Mouse (Mus musculus): ENCODE results near the gene Csf2rb2. TPM values are rescaled to one million over a fixed set of nuclear protein-coding genes. Genes with fewer than 3 reads are reported as not detected.
"Not testable (repeated sequence)": the region's sequence is repeated elsewhere in the genome, so short reads cannot be mapped to it uniquely, and the experiment has no call there.

Csf2rb2 gene
- polyA plus RNA-seq, 1 experiment from 2014 or later = 1.9 TPM

DNA sequence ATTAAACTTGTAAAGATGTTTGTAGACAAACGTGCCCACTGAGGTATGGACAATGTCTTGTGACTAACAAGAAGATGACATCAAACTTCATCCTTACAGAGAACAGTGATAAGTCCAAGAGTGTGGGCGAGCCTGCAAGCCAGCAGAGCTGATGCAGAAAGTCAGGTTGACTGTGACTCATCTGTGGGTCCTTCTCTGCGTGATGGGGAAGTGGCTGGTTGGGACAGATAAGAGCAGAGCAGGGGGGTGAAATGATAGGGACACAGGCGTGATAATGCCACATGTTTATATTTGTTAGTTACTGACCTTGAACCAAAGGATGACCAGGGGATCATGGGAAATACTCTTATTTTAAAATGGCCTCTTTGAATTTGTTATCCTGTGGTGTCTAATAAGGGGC, 37.7 kb downstream of the Csf2rb2 start:
- 18% methylated on average over 4 of the region's 4 CpGs for WGBS (ENCODE audit: insufficient replicate concordance)
- Histone ChIP-seq H3K4me1 (ENCODE audit: control insufficient read depth, low read depth, low read length) (peaks cover 38% of the 10 kb centered on the region), H3K4me2 (ENCODE audit: low read depth, low read length) (peak overlapping the region; percentile 48), H3K9me3 (replicated peaks; ENCODE audit: control insufficient read depth, low read length) (peaks cover 2% of the 10 kb centered on the region; the same call in 1 of the 2 replicates), H3K27me3 (ENCODE audit: control insufficient read depth, insufficient read depth, low read depth, low read length) (no peaks in the 10 kb centered on the region), H3K27ac (ENCODE audit: low read length) (peak overlapping the region; percentile 91), H3K36me3 (ENCODE audit: control insufficient read depth, insufficient read depth) (no peaks in the 10 kb centered on the region), H3K9ac (ENCODE audit: low read depth, low read length) (peak overlapping the region; percentile 60), H3K4me3 (ENCODE audit: low read depth, low read length) (no peak overlapping the region)
- peak; percentile 96 for ATAC-seq (ENCODE audit: low read depth)

DNA sequence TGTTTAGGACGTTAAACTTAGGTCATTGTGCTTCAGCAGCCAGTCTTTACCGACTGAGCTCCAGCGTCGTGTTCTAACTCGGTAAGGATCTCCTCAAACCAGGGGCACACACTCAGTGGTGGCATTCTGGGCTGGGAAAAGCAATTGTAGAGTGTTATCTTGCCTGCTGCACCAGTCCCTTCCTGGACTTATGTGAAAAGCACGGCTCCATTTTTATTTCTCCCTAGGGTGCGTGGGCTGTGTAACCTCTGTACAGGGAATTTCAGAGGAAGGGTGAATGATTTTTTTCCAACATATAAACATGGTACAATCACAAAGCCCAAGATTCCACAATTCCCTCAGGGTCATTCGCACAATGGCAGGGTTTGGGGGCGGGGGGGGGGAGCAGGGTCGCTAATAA, 38.1 kb downstream of the Csf2rb2 start:
- peaks cover 38% of the 10 kb centered on the region for H3K4me1 ChIP-seq (ENCODE audit: control insufficient read depth, low read depth, low read length)
- H3K4me2 ChIP-seq (ENCODE audit: low read depth, low read length) = peak overlapping the region; percentile 48
- H3K36me3 ChIP-seq (ENCODE audit: control insufficient read depth, insufficient read depth) = no peaks in the 10 kb centered on the region
- H3K4me3 ChIP-seq (ENCODE audit: low read depth, low read length) = no peak overlapping the region
- WGBS (ENCODE audit: insufficient replicate concordance) = 31% methylated on average over 10 of the region's 10 CpGs
- ATAC-seq (ENCODE audit: low read depth) = peak; percentile 16; the same call in 1 of the 2 replicates
- H3K9me3 ChIP-seq (replicated peaks; ENCODE audit: control insufficient read depth, low read length) = peaks cover 2% of the 10 kb centered on the region; the same call in 1 of the 2 replicates
- H3K9ac ChIP-seq (ENCODE audit: low read depth, low read length) = peak overlapping the region; percentile 60
- H3K27ac ChIP-seq (ENCODE audit: low read length) = peak overlapping the region; percentile 91
- H3K27me3 ChIP-seq (ENCODE audit: control insufficient read depth, insufficient read depth, low read depth, low read length) = no peaks in the 10 kb centered on the region

DNA sequence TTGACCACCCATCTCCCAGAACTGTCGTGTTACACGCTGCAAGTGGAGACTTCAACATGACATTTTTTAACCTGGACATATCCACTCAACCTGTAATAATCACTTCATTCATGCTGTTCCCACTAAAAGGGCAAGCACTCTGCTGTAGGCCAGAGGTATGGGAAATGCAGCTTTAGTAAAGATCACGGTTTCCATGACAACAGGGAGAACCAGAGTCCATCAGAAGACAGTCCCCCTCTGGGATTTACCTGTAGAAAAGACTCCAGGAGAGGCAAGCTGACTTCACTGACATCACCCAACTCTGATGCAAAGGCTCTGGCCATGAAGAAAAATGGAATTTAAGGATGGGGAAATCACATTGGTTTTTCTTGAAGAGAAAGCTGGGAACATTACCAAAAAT, 42.2 kb downstream of the Csf2rb2 start:
- no peak for ATAC-seq (ENCODE audit: low read depth)
- H3K9ac ChIP-seq (ENCODE audit: low read depth, low read length) = no peak overlapping the region; the same call in 1 of the 2 replicates
- H3K27ac ChIP-seq (ENCODE audit: low read length) = 0 out of 2 replicates have a peak overlapping the region, but pooled peaks have one; percentile 30
- H3K4me1 ChIP-seq (ENCODE audit: control insufficient read depth, low read depth, low read length) = peaks cover 26% of the 10 kb centered on the region
- H3K4me3 ChIP-seq (ENCODE audit: low read depth, low read length) = no peak overlapping the region; the same call in 1 of the 2 replicates
- H3K36me3 ChIP-seq (ENCODE audit: control insufficient read depth, insufficient read depth) = no peaks in the 10 kb centered on the region
- 72% methylated on average over 3 of the region's 3 CpGs for WGBS (ENCODE audit: insufficient replicate concordance)
- H3K9me3 ChIP-seq (replicated peaks; ENCODE audit: control insufficient read depth, low read length) = no peaks in the 10 kb centered on the region
- H3K27me3 ChIP-seq (ENCODE audit: control insufficient read depth, insufficient read depth, low read depth, low read length) = no peaks in the 10 kb centered on the region
- H3K4me2 ChIP-seq (ENCODE audit: low read depth, low read length) = peak overlapping the region; percentile 41; the same call in 1 of the 2 replicates

DNA sequence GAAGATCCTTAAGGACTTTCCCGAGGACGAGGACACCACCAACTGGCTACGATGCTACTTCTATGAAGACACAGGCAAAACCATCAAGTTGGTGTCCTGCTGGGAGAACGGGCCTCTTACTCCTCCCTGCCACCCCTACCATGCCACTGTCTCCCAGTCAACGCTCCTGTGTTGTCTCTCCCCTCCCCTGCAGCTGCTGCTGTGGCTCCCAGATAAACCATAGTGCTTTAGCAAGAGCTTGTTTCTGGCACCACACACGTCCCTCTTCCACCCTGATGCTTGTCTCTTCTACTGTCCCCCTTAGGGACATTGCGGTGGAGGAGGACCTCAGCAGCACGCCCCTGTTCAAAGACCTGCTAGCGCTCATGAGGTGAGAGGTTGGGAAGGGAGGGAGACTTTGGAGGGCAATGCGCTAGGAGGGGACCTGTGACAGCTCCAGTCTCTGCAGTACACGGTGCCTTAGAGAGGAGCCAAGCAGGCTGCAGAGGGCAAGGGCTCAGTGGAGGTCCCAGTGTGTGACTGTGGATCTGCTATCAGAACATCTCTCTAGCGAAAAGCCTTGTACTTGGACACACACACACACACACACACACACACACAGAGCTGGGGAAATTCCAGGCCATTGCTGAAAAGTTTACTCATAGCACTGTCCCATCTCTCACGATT, 44.7 kb downstream of the Csf2rb2 start:
- H3K9ac ChIP-seq (ENCODE audit: low read depth, low read length) = peak overlapping the region; percentile 70
- H3K27ac ChIP-seq (ENCODE audit: low read length) = peak overlapping the region; percentile 89
- no peaks in the 10 kb centered on the region for H3K9me3 ChIP-seq (replicated peaks; ENCODE audit: control insufficient read depth, low read length)
- H3K4me2 ChIP-seq (ENCODE audit: low read depth, low read length) = peak overlapping the region; percentile 37
- H3K4me3 ChIP-seq (ENCODE audit: low read depth, low read length) = peak overlapping the region; percentile 54
- H3K36me3 ChIP-seq (ENCODE audit: control insufficient read depth, insufficient read depth) = no peaks in the 10 kb centered on the region
- 39% methylated on average over 13 of the region's 13 CpGs for WGBS (ENCODE audit: insufficient replicate concordance)
- H3K27me3 ChIP-seq (ENCODE audit: control insufficient read depth, insufficient read depth, low read depth, low read length) = no peaks in the 10 kb centered on the region
- peaks cover 16% of the 10 kb centered on the region for H3K4me1 ChIP-seq (ENCODE audit: control insufficient read depth, low read depth, low read length)
- peak; percentile 88 for ATAC-seq (ENCODE audit: low read depth)

DNA sequence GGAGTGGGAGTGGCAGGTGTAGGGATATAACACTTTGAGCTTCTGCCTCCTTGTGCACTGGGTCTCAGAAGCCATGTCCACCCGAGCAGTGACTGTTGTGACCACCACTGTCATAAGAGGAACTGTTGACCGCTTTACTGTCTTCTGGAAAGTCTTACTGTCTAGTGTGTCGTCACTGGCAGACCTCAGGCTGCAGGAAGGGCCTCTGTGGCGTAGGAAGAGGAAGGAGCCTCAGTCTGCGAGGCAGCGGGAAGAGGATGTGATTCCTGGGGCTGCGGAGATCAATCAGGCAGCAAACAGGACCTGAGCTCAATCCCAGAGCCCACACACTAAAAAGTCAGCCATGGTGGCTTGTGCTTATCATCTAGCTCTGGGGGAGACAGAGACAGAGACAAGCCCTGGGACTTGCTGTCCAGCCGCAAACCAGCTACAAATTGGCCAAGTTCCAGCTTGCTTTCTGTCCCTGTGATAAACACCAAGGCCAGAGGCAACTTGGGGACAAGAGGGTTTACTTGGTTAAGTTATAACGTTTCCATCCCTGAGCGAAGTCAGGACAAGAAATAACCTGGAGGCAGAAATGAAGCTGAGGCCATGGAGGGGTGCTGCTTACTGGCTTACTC, 47.2 kb downstream of the Csf2rb2 start:
- Histone ChIP-seq H3K36me3 (ENCODE audit: control insufficient read depth, insufficient read depth) (no peaks in the 10 kb centered on the region), H3K27ac (ENCODE audit: low read length) (peak overlapping the region; percentile 73), H3K4me2 (ENCODE audit: low read depth, low read length) (peak overlapping the region; percentile 30), H3K4me1 (ENCODE audit: control insufficient read depth, low read depth, low read length) (peaks cover 16% of the 10 kb centered on the region), H3K27me3 (ENCODE audit: control insufficient read depth, insufficient read depth, low read depth, low read length) (no peaks in the 10 kb centered on the region), H3K4me3 (ENCODE audit: low read depth, low read length) (no peak overlapping the region), H3K9me3 (replicated peaks; ENCODE audit: control insufficient read depth, low read length) (no peaks in the 10 kb centered on the region), H3K9ac (ENCODE audit: low read depth, low read length) (no peak overlapping the region)
- WGBS (ENCODE audit: insufficient replicate concordance) = 27% methylated on average over 10 of the region's 10 CpGs
- ATAC-seq (ENCODE audit: low read depth) = peak; percentile 42

DNA sequence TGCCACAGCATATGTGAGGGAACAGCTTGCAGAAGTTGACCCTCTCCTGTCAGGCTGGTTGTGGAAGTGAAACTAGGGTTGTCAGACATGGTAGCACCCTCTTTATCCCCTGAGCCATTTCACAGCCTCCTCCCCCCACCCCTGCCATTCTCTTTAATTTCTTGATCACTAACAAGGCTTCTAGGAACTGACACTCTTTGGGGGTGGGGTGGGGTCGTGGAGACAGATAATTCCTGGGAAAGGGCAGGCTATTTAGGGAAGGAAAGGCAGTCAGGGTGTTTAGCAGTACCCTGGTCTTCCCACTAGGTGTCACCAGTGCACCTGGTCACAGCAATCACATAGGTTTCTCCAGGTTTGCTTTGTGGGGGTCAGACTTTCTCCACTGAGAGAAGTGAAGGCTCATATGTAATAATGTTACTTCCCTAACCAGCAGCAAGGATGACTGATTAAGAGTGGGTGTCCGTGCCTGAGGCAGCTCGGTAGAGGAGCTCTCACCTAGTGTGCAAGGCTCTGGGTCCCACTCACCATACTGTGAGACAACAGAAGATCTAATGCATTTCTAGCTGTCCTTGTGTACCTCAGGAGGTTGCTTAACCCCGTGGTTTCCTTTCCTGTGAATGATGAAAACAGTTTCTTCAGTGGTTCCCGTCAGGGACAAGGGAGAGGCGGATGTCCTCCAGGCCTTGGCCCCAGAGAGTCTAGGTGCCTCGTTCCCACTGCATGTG, 48.0 kb downstream of the Csf2rb2 start:
- no peak overlapping the region for H3K4me3 ChIP-seq (ENCODE audit: low read depth, low read length)
- peaks cover 16% of the 10 kb centered on the region for H3K4me1 ChIP-seq (ENCODE audit: control insufficient read depth, low read depth, low read length)
- peak overlapping the region; percentile 30 for H3K4me2 ChIP-seq (ENCODE audit: low read depth, low read length)
- H3K27me3 ChIP-seq (ENCODE audit: control insufficient read depth, insufficient read depth, low read depth, low read length) = no peaks in the 10 kb centered on the region
- WGBS (ENCODE audit: insufficient replicate concordance) = 9% methylated on average over 7 of the region's 7 CpGs
- H3K9ac ChIP-seq (ENCODE audit: low read depth, low read length) = no peak overlapping the region
- ATAC-seq (ENCODE audit: low read depth) = peak; percentile 14; the same call in 1 of the 2 replicates
- peak overlapping the region; percentile 73 for H3K27ac ChIP-seq (ENCODE audit: low read length)
- H3K9me3 ChIP-seq (replicated peaks; ENCODE audit: control insufficient read depth, low read length) = no peaks in the 10 kb centered on the region
- no peaks in the 10 kb centered on the region for H3K36me3 ChIP-seq (ENCODE audit: control insufficient read depth, insufficient read depth)

DNA sequence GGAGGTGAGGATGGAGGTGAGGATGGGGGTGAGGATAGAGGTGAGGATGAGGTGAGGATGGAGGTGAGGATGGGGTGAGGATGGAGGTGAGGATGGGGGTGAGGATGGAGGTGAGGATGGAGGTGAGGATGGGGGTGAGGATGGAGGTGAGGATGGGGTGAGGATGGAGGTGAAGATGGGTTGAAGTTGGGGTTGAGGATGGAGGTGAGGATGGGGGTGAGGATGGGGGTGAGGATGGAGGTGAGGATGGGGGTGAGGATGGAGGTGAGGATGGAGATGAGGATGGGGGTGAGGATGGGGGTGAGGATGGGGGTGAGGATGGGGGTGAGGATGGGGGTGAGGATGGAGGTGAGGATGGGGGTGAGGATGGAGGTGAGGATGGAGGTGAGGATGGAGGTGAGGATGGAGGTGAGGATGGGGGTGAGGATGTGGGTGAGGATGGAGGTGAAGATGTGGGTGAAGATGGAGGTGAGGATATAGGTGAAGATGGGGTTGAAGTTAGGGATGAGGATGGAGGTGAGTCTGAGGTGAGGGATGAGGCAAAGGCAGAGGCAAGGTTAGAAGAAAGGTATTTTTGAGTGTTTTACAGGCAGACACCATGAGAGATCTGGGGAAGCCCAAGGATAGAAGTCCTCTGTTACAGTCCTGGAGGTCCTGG, 48.8 kb downstream of the Csf2rb2 start:
- H3K4me2 ChIP-seq (ENCODE audit: low read depth, low read length); H3K9me3 ChIP-seq (replicated peaks; ENCODE audit: control insufficient read depth, low read length); H3K36me3 ChIP-seq (ENCODE audit: control insufficient read depth, insufficient read depth); H3K27me3 ChIP-seq (ENCODE audit: control insufficient read depth, insufficient read depth, low read depth, low read length); ATAC-seq (ENCODE audit: low read depth); H3K9ac ChIP-seq (ENCODE audit: low read depth, low read length); H3K4me3 ChIP-seq (ENCODE audit: low read depth, low read length): not testable (repeated sequence)
- Histone ChIP-seq H3K27ac (ENCODE audit: low read length) (peak overlapping the region; percentile 57), H3K4me1 (ENCODE audit: control insufficient read depth, low read depth, low read length) (peaks cover 16% of the 10 kb centered on the region)

DNA sequence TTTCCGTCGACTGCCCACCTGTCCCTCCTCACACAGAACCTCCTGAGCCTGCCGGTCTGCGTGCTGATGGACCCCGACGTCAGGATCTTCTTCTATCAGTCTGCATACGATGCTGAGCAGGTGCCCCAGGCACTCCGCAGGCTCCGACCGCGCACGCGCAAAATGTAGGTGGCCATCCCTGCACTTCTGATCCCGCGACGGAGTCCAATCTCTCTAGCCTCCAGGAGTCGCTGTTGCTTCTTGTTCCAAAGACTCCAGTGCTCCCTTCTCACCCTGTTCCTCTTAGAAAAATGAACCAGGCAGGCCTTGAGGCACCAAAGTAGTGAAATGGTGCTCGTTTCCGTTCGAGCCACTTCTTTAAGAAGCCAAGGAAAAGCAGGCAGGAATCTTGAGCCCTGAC, 50.8 kb downstream of the Csf2rb2 start:
- H3K9me3 ChIP-seq (replicated peaks; ENCODE audit: control insufficient read depth, low read length) = no peaks in the 10 kb centered on the region
- no peak overlapping the region for H3K9ac ChIP-seq (ENCODE audit: low read depth, low read length)
- no peak overlapping the region for H3K27ac ChIP-seq (ENCODE audit: low read length)
- H3K4me3 ChIP-seq (ENCODE audit: low read depth, low read length) = no peak overlapping the region
- H3K4me2 ChIP-seq (ENCODE audit: low read depth, low read length) = no peak overlapping the region
- no peaks in the 10 kb centered on the region for H3K36me3 ChIP-seq (ENCODE audit: control insufficient read depth, insufficient read depth)
- WGBS (ENCODE audit: insufficient replicate concordance) = 18% methylated on average over 20 of the region's 20 CpGs
- H3K4me1 ChIP-seq (ENCODE audit: control insufficient read depth, low read depth, low read length) = peaks cover 10% of the 10 kb centered on the region
- no peak for ATAC-seq (ENCODE audit: low read depth)
- H3K27me3 ChIP-seq (ENCODE audit: control insufficient read depth, insufficient read depth, low read depth, low read length) = no peaks in the 10 kb centered on the region
